Mouse (Mus musculus) intestine, embryonic 15.5 days (tissue): ENCODE data around the gene Gpr65. TPM values are rescaled to one million over a fixed set of nuclear protein-coding genes. Genes with fewer than 3 reads are reported as not detected.

Experiments used
- polyA plus RNA-seq: library from polyadenylated mRNA; unstranded; fragments of >200 nt; fragmentation: Nextera tagmentation; extraction: Ambion mirVana; gene quantifications from 2 replicates; pipeline ENCODE4 v1.2.1, GENCODE M21; 2015

Gpr65 gene
- polyA plus RNA-seq, 1 experiment from 2014 or later, result 3.0 TPM

Other genes starting within 250 kb of the Gpr65 start
- gene Galc, start 9.2 kb upstream of the Gpr65 start, polyA plus RNA-seq, result 7.8 and 8.4 TPM in 2 replicates